Mouse (Mus musculus) cerebellum, postnatal 36 days (tissue): ENCODE measurements at regions not wholly inside any gene's neighbourhood (a gene's known extent, or its start where the extent isn't known, plus 50 kb on each side); places are given as distances from the start of the nearest gene placed in this dataset.

ENCODE experiments used
- DNase-seq, 2 experiments: peaks; one replicate each; pipeline ENCODE4 v3.0.0; 2021 to 2022; ENCODE audit warnings: mixed read lengths in 2 of 2

DNA sequence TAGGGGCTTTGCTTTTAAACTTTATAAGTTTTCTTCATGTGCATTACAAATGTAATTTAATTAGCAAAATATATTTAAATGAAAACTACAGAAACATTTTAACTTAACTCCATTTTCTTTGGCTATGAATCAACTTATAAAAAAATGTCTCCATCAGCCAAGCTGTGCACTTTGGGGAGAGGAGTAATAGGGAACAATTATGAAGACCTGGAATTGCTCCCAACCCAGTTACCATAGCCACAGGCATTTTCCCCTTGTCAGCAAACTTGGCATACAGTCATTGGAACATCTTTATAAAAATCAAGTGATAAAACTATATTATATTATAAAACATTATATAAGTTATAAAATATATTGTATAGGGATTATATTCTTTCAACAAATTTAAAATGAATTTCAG, 65.0 kb downstream of the Atxn7l3b start:
- no peak for DNase-seq

DNA sequence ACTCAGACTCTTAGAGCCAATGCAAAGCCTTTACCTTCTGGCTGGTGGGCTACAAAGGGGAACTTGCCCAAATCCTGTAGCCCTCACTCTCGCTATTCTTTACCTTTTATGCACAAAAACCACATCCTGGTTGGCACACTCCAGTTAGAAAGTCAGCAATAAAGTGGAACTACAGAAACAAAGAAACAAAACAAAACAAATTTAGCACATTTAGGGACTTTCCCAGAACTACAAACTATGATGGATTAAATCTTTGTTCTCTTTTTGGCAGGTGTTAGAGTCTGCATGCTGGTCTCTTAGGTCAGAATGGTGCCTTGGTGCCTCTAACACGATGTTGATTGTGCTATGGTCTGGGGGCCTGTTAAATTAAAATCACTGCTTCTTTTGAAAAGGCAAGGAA, 65.4 kb downstream of the Atxn7l3b start:
- no peak for DNase-seq

DNA sequence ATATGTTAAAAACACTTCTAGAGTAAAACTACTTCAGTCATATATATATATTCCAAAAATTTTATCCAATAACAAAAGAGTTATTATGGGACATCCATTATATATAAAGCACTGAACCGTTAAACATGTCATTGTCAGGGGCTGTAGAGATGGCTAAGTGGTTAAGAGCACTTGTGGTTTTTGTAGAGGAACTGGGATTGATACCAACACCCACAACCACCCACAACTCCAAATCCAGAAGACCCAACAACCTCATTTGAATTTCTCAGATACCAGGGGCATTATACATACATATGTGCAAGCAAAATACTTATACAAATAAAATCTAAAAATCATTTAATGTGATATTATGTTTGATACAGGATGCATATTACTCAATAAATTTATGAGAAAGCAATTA, 76.8 kb downstream of the Atxn7l3b start:
- no peak for DNase-seq

GRCm38 (mm10) chr10:112846225-112846624, 82.6 kb downstream of the Atxn7l3b start:
- no peak for DNase-seq

- no peak for DNase-seq
These were observed 91.3 kb downstream of the Atxn7l3b start for GRCm38 (mm10) chr10:112837400-112838035.

- no peak for DNase-seq
These were observed 92.8 kb downstream of the Atxn7l3b start for GRCm38 (mm10) chr10:112835970-112836369.

DNA sequence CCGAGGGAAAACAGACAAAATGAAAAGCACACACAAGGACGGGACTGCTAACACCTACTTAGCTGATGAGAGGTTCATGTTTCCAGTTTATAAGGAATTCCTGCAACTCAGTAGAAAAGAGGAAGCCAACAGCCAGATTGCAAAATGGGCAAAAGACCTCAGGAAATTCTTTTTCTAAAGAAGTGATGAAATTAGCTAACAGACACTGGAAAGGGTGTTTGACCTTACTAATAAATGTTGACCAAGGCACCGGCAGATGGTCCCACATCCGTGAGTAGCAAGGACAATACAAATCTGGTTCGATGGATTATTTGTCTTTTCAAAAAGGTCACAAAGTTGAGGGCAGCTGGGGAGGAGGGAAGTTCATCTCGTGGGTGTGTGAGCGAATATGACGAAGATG, 93.3 kb downstream of the Atxn7l3b start:
- DNase-seq, result no peak

DNA sequence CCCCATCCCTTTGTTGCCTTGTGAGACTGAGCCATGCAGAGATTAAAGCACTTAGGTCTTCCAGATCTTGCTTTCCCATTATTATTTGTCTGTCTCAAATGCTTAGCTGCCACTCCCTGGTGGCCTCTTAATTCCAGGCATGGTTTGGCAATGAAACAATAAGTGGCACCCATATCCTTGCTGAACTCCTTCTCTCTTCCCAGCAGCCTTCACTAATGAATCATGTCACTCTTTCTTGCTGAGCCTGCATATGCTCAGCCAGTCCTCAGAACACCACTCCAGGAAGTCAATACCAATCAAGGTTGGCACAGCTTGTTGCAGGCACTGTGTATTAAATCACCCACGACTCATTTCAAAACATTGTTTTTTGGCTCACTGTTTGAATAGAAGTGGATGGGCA, 118.6 kb downstream of the Atxn7l3b start:
- DNase-seq, result no peak

GRCm38 (mm10) chr10:112803557-112803956, 125.2 kb downstream of the Atxn7l3b start:
- DNase-seq, result no peak

DNA sequence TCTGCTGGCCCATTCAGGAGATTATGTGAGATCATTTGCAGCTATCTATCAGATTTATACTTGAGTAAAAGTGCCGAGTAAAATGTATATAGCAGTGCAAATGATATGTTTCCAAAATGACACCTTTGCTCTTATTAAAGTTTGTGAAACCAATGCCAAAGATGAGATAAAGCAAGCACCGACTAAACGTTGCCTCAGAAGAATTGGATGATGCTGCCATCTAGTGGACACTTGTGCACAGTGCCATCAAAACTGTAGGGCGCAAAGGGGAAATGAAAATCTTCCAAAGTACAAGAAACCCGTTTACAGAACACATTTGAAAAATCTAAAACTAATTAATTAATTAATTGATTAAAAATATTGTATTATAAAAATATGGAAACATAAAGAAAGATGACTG, 127.2 kb downstream of the Atxn7l3b start:
- DNase-seq, result peak in 1 of 2 experiments; percentile 24

- DNase-seq, result no peak
These were observed 130.2 kb downstream of the Atxn7l3b start for GRCm38 (mm10) chr10:112798603-112799002.

DNA sequence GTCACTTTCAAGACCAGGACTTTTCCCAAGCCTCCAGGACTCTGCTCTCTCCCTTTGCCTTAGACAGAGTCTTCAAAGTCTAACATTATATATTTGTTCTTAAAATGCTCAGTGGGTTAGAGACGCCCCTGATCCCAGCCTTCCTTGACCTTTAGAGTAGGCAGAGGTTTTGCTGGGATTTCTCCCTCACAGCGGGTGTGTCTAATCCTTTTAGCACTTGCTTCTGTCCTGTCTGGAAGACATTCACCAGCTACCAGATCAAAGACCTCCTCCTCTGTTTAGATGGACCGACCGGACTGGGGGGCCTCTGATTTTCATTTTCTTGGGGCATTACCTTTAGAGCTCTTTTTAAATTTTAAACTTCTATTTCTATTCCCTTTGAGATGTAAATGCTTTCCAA, 130.7 kb downstream of the Atxn7l3b start:
- no peak for DNase-seq

DNA sequence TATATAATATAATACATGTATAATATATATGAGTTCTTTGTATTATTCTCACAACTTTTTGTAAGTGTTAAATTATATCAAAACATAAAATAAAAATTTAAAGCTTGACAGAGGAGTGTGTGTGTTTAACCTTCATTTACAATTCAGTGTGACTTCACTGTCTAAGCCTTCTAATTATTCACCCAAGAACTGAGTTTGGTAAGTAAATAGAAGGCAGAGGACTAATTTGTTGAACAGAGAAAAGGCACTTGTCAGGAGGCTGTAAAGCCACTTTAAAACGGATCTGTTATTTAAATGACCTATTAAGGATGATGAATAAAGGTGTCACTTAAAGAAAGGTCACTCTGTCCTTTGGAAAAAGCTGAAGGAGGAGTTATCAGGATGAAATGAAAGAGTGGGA, 132.9 kb downstream of the Atxn7l3b start:
- DNase-seq, result no peak

- no peak for DNase-seq
These were observed 133.3 kb downstream of the Atxn7l3b start for GRCm38 (mm10) chr10:112795473-112795872.

DNA sequence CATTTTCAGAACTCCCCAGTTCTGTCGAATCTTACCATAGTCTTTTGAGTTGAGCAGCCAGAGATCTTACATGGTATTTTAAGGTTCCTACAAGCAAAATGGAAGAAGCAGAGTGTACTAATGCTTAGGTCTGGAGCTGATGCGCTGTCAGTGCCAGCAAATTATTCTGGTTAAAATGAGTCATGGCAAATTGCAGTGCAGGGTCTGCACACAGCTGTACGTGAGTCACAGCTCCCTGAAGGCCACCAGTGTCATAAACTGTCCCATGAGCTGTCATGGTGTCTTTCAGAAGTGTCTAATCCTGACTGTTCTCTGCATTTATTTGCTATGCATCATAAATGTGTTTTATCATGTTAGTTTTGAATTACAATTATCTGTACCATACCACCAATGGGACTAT, 140.6 kb downstream of the Atxn7l3b start:
- no peak for DNase-seq

DNA sequence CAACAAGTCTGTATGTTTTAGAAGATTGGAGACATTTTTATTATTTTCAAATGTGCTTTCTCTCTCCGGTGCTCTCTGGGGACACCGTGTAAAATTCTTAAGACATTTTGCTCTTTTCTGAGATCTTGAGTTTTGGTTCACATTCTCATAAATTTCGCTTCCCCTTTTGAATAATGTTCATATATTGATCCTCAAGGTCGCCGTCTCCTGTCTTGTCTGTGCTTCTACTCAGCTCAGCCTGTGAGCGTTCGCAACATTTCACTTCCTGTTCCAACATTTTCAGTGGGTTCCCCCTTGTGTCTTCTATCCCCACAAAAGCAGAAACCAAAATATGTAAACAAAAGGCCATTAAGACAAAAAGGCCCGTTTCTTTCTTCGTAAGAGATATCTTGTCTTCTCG, 154.5 kb downstream of the Atxn7l3b start:
- DNase-seq, result no peak

- DNase-seq, result no peak
These were observed 182.1 kb downstream of the Atxn7l3b start for GRCm38 (mm10) chr10:112746683-112747082.

- no peak for DNase-seq
These were observed 185.3 kb downstream of the Atxn7l3b start for GRCm38 (mm10) chr10:112743527-112743926.

GRCm38 (mm10) chr10:112742123-112742522, 186.7 kb downstream of the Atxn7l3b start:
- DNase-seq, result no peak
